Mouse (Mus musculus): ENCODE data around the gene Mypn. TPM values are rescaled to one million over a fixed set of nuclear protein-coding genes. Genes with fewer than 3 reads are reported as not detected.

Gene Mypn
- polyA plus RNA-seq, 2 experiments = 0.03 to 0.05 TPM

DNA sequence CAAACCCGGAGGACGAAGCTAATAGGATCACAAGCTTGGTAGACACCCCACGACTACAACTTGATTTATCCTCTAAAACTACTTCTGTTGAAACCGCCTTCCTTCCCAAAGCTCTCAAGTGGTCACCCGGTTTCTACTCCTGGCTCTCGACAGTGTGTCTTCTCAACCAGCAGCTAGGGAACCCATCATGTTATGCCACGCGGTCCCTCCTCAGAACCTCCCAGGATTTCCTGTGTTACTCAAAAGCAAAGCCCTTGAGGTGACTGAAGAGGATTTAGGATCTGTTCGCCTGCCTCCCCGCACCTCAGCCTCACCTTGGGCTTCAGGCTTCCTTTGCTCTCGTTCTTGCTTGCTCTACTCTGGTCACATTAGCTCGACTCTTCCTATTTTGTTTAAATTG, 35.6 kb downstream of the Mypn start:
- H3K4me1 ChIP-seq (replicated peaks; ENCODE audit: control insufficient read depth in 2 of 2, insufficient read depth in 2 of 2, low read length in 1 of 2) = peaks cover 0 to 8% of the 10 kb centered on the region in 2 experiments; a peak in 2 of 4 replicates
- DNase-seq (ENCODE audit: low read depth in 3 of 3, low spot score in 3 of 3) = no peak
- H3K4me3 ChIP-seq (ENCODE audit: insufficient read depth in 1 of 2, low read depth in 2 of 2, low read length in 2 of 2) = no peak overlapping the region
- WGBS (ENCODE audit: insufficient replicate concordance) = 65% methylated on average over 12 of the region's 12 CpGs
- no peaks in the 10 kb centered on the region for H3K36me3 ChIP-seq (replicated peaks; ENCODE audit: control insufficient read depth, insufficient read depth, low read depth)
- H3K27ac ChIP-seq = no peak overlapping the region
- TF ChIP-seq EP300 (IDR thresholded peaks at IDR 0.05; ENCODE audit: low read depth) (no peak), CTCF (IDR thresholded peaks at IDR 0.05; ENCODE audit: low read depth) (no peak)
- no peak for ATAC-seq (ENCODE audit: insufficient read depth)
- no peaks in the 10 kb centered on the region for H3K27me3 ChIP-seq (ENCODE audit: control insufficient read depth, insufficient read depth, low read length)
- H3K4me2 ChIP-seq (ENCODE audit: low read depth) = no peak overlapping the region
- no peaks in the 10 kb centered on the region for H3K9me3 ChIP-seq (ENCODE audit: control insufficient read depth, low read length)
- H3K9ac ChIP-seq (replicated peaks) = no peak overlapping the region

GRCm38 (mm10) chr10:63167241-63167995, 36.3 kb downstream of the Mypn start:
- Histone ChIP-seq H3K27ac (no peak overlapping the region), H3K9me3 (ENCODE audit: control insufficient read depth, low read length) (no peaks in the 10 kb centered on the region), H3K4me1 (replicated peaks; ENCODE audit: control insufficient read depth in 2 of 2, insufficient read depth in 2 of 2, low read length in 1 of 2) (peaks cover 0 to 8% of the 10 kb centered on the region in 2 experiments; a peak in 2 of 4 replicates), H3K4me3 (ENCODE audit: insufficient read depth in 1 of 2, low read depth in 2 of 2, low read length in 2 of 2) (no peak overlapping the region), H3K36me3 (replicated peaks; ENCODE audit: control insufficient read depth, insufficient read depth, low read depth) (no peaks in the 10 kb centered on the region), H3K9ac (replicated peaks) (no peak overlapping the region), H3K4me2 (ENCODE audit: low read depth) (no peak overlapping the region), H3K27me3 (ENCODE audit: control insufficient read depth, insufficient read depth, low read length) (no peaks in the 10 kb centered on the region)
- WGBS (ENCODE audit: insufficient replicate concordance) = 67% methylated on average over 10 of the region's 10 CpGs
- ATAC-seq (ENCODE audit: insufficient read depth) = no peak
- no peak for TF ChIP-seq CTCF (IDR thresholded peaks at IDR 0.05; ENCODE audit: low read depth)
- no peak for TF ChIP-seq EP300 (IDR thresholded peaks at IDR 0.05; ENCODE audit: low read depth)
- DNase-seq (ENCODE audit: low read depth in 3 of 3, low spot score in 3 of 3) = no peak

GRCm38 (mm10) chr10:63165752-63166412, 37.9 kb downstream of the Mypn start:
- DNase-seq (ENCODE audit: low read depth in 3 of 3, low spot score in 3 of 3) (peak in 2 of 3 experiments; percentile 20 to 22), ATAC-seq (ENCODE audit: insufficient read depth) (no peak)
- Histone ChIP-seq H3K36me3 (replicated peaks; ENCODE audit: control insufficient read depth, insufficient read depth, low read depth) (no peaks in the 10 kb centered on the region), H3K27ac (no peak overlapping the region), H3K4me2 (ENCODE audit: low read depth) (peak overlapping the region; percentile 43), H3K4me1 (replicated peaks; ENCODE audit: control insufficient read depth in 2 of 2, insufficient read depth in 2 of 2, low read length in 1 of 2) (peaks cover 14 to 19% of the 10 kb centered on the region in 2 experiments), H3K27me3 (ENCODE audit: control insufficient read depth, insufficient read depth, low read length) (no peaks in the 10 kb centered on the region), H3K9ac (replicated peaks) (no peak overlapping the region), H3K9me3 (ENCODE audit: control insufficient read depth, low read length) (no peaks in the 10 kb centered on the region), H3K4me3 (ENCODE audit: insufficient read depth in 1 of 2, low read depth in 2 of 2, low read length in 2 of 2) (peak overlapping the region; percentile 6 to 17; a peak in 2 of 4 replicates)
- WGBS (ENCODE audit: insufficient replicate concordance) = 26% methylated on average over 16 of the region's 16 CpGs
- TF ChIP-seq EP300 (IDR thresholded peaks at IDR 0.05; ENCODE audit: low read depth) = no peak
- no peak for TF ChIP-seq CTCF (IDR thresholded peaks at IDR 0.05; ENCODE audit: low read depth)

- ATAC-seq (ENCODE audit: insufficient read depth) (peak; percentile 87), DNase-seq (ENCODE audit: low read depth in 3 of 3, low spot score in 3 of 3) (peak; percentile 33 to 55 (median 54))
- TF ChIP-seq EP300 (IDR thresholded peaks at IDR 0.05; ENCODE audit: low read depth) (peak; percentile 81), CTCF (IDR thresholded peaks at IDR 0.05; ENCODE audit: low read depth) (no peak)
- Histone ChIP-seq H3K9ac (replicated peaks) (no peak overlapping the region; the same call in 1 of the 2 replicates), H3K36me3 (replicated peaks; ENCODE audit: control insufficient read depth, insufficient read depth, low read depth) (no peaks in the 10 kb centered on the region), H3K4me3 (ENCODE audit: insufficient read depth in 1 of 2, low read depth in 2 of 2, low read length in 2 of 2) (no peak overlapping the region), H3K9me3 (ENCODE audit: control insufficient read depth, low read length) (no peaks in the 10 kb centered on the region), H3K4me2 (ENCODE audit: low read depth) (peak overlapping the region; percentile 57), H3K27ac (no peak overlapping the region), H3K27me3 (ENCODE audit: control insufficient read depth, insufficient read depth, low read length) (no peaks in the 10 kb centered on the region), H3K4me1 (replicated peaks; ENCODE audit: control insufficient read depth in 2 of 2, insufficient read depth in 2 of 2, low read length in 1 of 2) (peaks cover 19 to 30% of the 10 kb centered on the region in 2 experiments)
- WGBS (ENCODE audit: insufficient replicate concordance) = 14% methylated on average over 5 of the region's 5 CpGs
Measured at GRCm38 (mm10) chr10:63161240-63161639, 42.5 kb downstream of the Mypn start.

- TF ChIP-seq EP300 (IDR thresholded peaks at IDR 0.05; ENCODE audit: low read depth) (no peak), CTCF (IDR thresholded peaks at IDR 0.05; ENCODE audit: low read depth) (no peak)
- ATAC-seq (ENCODE audit: insufficient read depth) (no peak), DNase-seq (ENCODE audit: low read depth in 3 of 3, low spot score in 3 of 3) (peak in 2 of 3 experiments; percentile 23 to 24)
- Histone ChIP-seq H3K4me2 (ENCODE audit: low read depth) (peak overlapping the region; percentile 57), H3K27me3 (ENCODE audit: control insufficient read depth, insufficient read depth, low read length) (no peaks in the 10 kb centered on the region), H3K36me3 (replicated peaks; ENCODE audit: control insufficient read depth, insufficient read depth, low read depth) (no peaks in the 10 kb centered on the region), H3K4me3 (ENCODE audit: insufficient read depth in 1 of 2, low read depth in 2 of 2, low read length in 2 of 2) (no peak overlapping the region), H3K27ac (no peak overlapping the region), H3K9me3 (ENCODE audit: control insufficient read depth, low read length) (no peaks in the 10 kb centered on the region), H3K9ac (replicated peaks) (no peak overlapping the region; the same call in 1 of the 2 replicates), H3K4me1 (replicated peaks; ENCODE audit: control insufficient read depth in 2 of 2, insufficient read depth in 2 of 2, low read length in 1 of 2) (peaks cover 19 to 25% of the 10 kb centered on the region in 2 experiments)
- WGBS (ENCODE audit: insufficient replicate concordance) = 65% methylated on average over 12 of the region's 12 CpGs
Measured at GRCm38 (mm10) chr10:63160671-63161070, 43.1 kb downstream of the Mypn start.

Data from liver, embryonic 14.5 days (tissue).